Mouse (Mus musculus) liver, embryonic 11.5 days (tissue): ENCODE data around the gene Tgm5. TPM values are rescaled to one million over a fixed set of nuclear protein-coding genes. Genes with fewer than 3 reads are reported as not detected.
"Not testable (repeated sequence)": the region's sequence is repeated elsewhere in the genome, so short reads cannot be mapped to it uniquely, and the experiment has no call there.

Experiments used
- ATAC-seq: fragments of 200-750 bp; cut with Nextera tagmentation; replicated peaks from 2 replicates; pipeline ENCODE4 v1.8.0; 2017; ENCODE audit warnings: moderate number of reproducible peaks, mild to moderate bottlenecking, moderate TSS enrichment, moderate library complexity; ENCODE audit not compliant: low FRiP score
- DNase-seq: peaks from one replicate; pipeline ENCODE4 v3.0.0-alpha.2; 2017; ENCODE audit warnings: low spot score
- H3K27ac ChIP-seq: fragments of 300-500 bp; sonication (generic); 2 replicates; pipeline ENCODE4 v1.5.1; 2014; ENCODE audit warnings: mild to moderate bottlenecking, low read depth, low read length, control low read depth
- H3K27me3 ChIP-seq: fragments of 300-500 bp; sonication (generic); replicated peaks from 2 replicates; pipeline ENCODE4 v1.6.1; 2014; ENCODE audit warnings: low read length, mixed read lengths; ENCODE audit not compliant: control insufficient read depth, insufficient read depth
- H3K36me3 ChIP-seq: fragments of 300-500 bp; sonication (generic); 2 replicates; pipeline ENCODE4 v1.6.1; 2014; ENCODE audit warnings: mild to moderate bottlenecking, low read length, moderate library complexity, mixed read lengths; ENCODE audit not compliant: control insufficient read depth, insufficient read depth
- H3K4me1 ChIP-seq: fragments of 300-500 bp; sonication (generic); replicated peaks from 2 replicates; pipeline ENCODE4 v1.6.1; 2014; ENCODE audit warnings: low read length, mixed read lengths; ENCODE audit not compliant: control insufficient read depth, insufficient read depth
- H3K4me2 ChIP-seq: fragments of 300-500 bp; sonication (generic); 2 replicates; pipeline ENCODE4 v1.6.1; 2014; ENCODE audit warnings: mild to moderate bottlenecking, control low read depth, moderate library complexity
- H3K4me3 ChIP-seq: fragments of 300-500 bp; sonication (generic); 2 replicates; pipeline ENCODE4 v1.5.1; 2014; ENCODE audit warnings: low read depth, low read length, control low read depth
- H3K9ac ChIP-seq: fragments of 300-500 bp; sonication (generic); 2 replicates; pipeline ENCODE4 v1.6.1; 2014; ENCODE audit warnings: low read depth, low read length, control low read depth
- H3K9me3 ChIP-seq: fragments of 300-500 bp; sonication (generic); 2 replicates; pipeline ENCODE4 v1.6.1; 2016; ENCODE audit warnings: low read length, inconsistent platforms, mixed read lengths; ENCODE audit not compliant: control insufficient read depth
- WGBS: fragments of 180-500 bp; shearing (Covaris S2); extraction: QIAGEN DNeasy Blood & Tissue Kit; methylation state at CpG from one replicate; pipeline ENCODE4 v1.1.7; 2014; 5-methylcytosine and 5-hydroxymethylcytosine counted together
- polyA plus RNA-seq: library from polyadenylated mRNA; unstranded; fragments of >200 nt; fragmentation: Nextera tagmentation; extraction: Ambion mirVana; gene quantifications from 2 replicates; pipeline ENCODE4 v1.2.1, GENCODE M21; 2014

Gene Tgm5
- polyA plus RNA-seq, 1 experiment from 2014 or later = 0.16 TPM

GRCm38 (mm10) chr2:121061315-121061714 lies 24.3 kb downstream of the Tgm5 start:
- DNase-seq (no peak), ATAC-seq (no peak)
- Histone ChIP-seq H3K27me3 (no peaks in the 10 kb centered on the region), H3K9me3 (no peaks in the 10 kb centered on the region), H3K4me1 (no peaks in the 10 kb centered on the region), H3K27ac (no peak overlapping the region), H3K9ac (no peak overlapping the region), H3K4me3 (no peak overlapping the region), H3K36me3 (no peaks in the 10 kb centered on the region), H3K4me2 (no peak overlapping the region)
- WGBS = 71% methylated on average over 2 of the region's 2 CpGs

DNA sequence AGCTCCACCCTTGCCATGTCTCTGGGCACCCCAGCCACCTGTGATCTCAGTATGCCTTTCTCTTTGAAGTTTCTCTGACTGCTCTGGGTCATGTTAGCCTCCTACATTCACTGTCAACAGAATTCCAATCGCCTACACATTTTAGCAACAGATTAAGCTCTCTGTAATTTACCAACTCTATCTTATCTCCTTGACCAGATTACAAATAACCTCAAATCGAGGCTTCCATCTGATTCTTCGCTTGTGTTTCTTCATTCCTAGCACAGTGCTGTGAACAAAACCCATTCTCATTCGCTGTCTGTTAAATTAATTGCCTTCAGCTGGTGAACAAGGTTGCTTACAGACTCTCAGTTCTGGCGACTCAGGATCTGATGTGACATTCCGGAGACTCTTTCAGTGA lies 27.6 kb downstream of the Tgm5 start:
- 51% methylated on average over 6 of the region's 6 CpGs for WGBS

DNA sequence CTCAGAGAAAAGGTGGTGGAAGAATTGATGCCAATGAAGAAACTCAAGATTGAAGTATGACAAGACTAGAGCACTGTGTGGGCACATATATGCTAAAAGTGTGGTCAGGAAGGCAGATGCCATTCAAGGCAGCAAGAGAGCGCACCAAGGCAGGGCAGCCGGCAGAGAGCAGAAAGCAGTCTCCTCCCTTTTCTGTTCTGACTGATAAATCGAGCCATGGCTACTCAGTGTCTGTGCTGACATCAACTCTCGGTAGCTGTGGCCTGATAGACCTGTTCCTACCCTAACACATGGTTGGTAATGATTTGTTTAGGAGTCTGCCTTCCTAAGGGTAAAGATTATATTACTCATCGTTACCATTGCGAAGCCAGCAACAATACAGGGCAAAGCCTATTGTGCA lies 29.7 kb downstream of the Tgm5 start:
- peak; percentile 81 for ATAC-seq

More for the DNA sequence above, 27.6 kb downstream of the Tgm5 start:
- Histone ChIP-seq H3K9me3 (no peaks in the 10 kb centered on the region), H3K4me1 (no peaks in the 10 kb centered on the region), H3K4me2 (no peak overlapping the region), H3K36me3 (no peaks in the 10 kb centered on the region), H3K27ac (no peak overlapping the region), H3K4me3 (no peak overlapping the region), H3K27me3 (no peaks in the 10 kb centered on the region), H3K9ac (no peak overlapping the region)
- no peak for ATAC-seq
- DNase-seq = no peak

DNA sequence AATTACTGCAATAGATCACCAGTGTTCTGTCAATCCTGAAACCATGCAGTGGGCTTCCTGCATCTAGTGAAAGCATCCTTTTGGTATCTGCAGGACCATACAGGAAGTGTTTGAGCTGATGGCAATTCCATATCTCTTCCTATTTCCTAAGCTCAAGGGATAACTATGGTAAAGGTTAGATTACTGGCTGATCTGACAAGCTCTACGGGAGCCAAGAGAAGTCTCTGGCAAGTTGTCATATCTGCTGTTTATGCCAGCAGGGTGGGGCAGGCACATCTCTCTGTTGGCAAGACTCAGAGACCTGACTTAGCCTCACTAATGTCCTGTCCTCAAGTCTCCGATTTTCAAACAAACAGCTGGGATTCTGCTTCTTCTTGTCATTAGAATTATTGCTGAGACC lies 31.6 kb downstream of the Tgm5 start:
- DNase-seq (no peak), ATAC-seq (no peak)
- Histone ChIP-seq H3K27me3 (no peaks in the 10 kb centered on the region), H3K9me3 (no peaks in the 10 kb centered on the region), H3K9ac (no peak overlapping the region), H3K4me3 (no peak overlapping the region), H3K4me1 (no peaks in the 10 kb centered on the region), H3K4me2 (no peak overlapping the region), H3K36me3 (no peaks in the 10 kb centered on the region), H3K27ac (no peak overlapping the region)
- WGBS = 38% methylated on average over 2 of the region's 2 CpGs

More for the DNA sequence above, 29.7 kb downstream of the Tgm5 start:
- no peak overlapping the region for H3K9ac ChIP-seq
- H3K27ac ChIP-seq = no peak overlapping the region
- no peaks in the 10 kb centered on the region for H3K9me3 ChIP-seq
- DNase-seq = no peak
- H3K4me3 ChIP-seq = no peak overlapping the region
- 59% methylated on average over 6 of the region's 6 CpGs for WGBS
- no peaks in the 10 kb centered on the region for H3K27me3 ChIP-seq
- H3K4me2 ChIP-seq = no peak overlapping the region
- H3K36me3 ChIP-seq = no peaks in the 10 kb centered on the region
- no peaks in the 10 kb centered on the region for H3K4me1 ChIP-seq

GRCm38 (mm10) chr2:121052176-121052575 lies 33.5 kb downstream of the Tgm5 start:
- 85% methylated on average over 5 of the region's 5 CpGs for WGBS
- DNase-seq = no peak
- ATAC-seq = no peak
- Histone ChIP-seq H3K4me3 (no peak overlapping the region), H3K36me3 (no peaks in the 10 kb centered on the region), H3K27ac (no peak overlapping the region), H3K9me3 (no peaks in the 10 kb centered on the region), H3K4me1 (no peaks in the 10 kb centered on the region), H3K27me3 (no peaks in the 10 kb centered on the region), H3K9ac (no peak overlapping the region), H3K4me2 (no peak overlapping the region)

- no peak for DNase-seq
- no peak overlapping the region for H3K27ac ChIP-seq
- no peaks in the 10 kb centered on the region for H3K36me3 ChIP-seq
- H3K4me2 ChIP-seq = no peak overlapping the region
- H3K9me3 ChIP-seq = no peaks in the 10 kb centered on the region
- no peak overlapping the region for H3K4me3 ChIP-seq
- H3K27me3 ChIP-seq = no peaks in the 10 kb centered on the region
- no peak for ATAC-seq
- H3K4me1 ChIP-seq = no peaks in the 10 kb centered on the region
- WGBS = 82% methylated on average over 4 of the region's 4 CpGs
- H3K9ac ChIP-seq = no peak overlapping the region
Measured at GRCm38 (mm10) chr2:121045653-121046052, 40.0 kb downstream of the Tgm5 start.

DNA sequence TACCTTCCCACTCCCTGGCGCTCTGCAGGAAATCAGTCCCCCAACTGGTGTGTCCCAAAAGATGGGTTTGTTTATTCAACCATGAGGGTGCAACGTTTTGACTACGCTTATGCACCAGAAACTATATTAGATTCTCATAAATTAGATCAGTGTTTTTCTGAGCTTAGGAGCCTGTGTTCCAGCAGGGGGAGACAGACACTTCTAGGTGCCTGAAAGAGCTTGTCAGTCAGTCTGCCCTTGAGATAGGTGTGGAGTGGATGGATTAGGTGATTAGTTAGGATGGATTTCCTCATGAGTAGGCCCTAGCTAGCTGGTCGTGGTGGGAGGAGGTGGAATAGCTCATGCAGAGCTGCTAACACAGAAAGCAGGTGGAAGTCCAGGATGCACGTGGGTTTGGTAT lies 44.5 kb downstream of the Tgm5 start:
- ATAC-seq (no peak), DNase-seq (no peak)
- 42% methylated on average over 5 of the region's 5 CpGs for WGBS
- Histone ChIP-seq H3K9ac (no peak overlapping the region), H3K36me3 (no peaks in the 10 kb centered on the region), H3K4me1 (no peaks in the 10 kb centered on the region; the same call in 1 of the 2 replicates), H3K4me3 (no peak overlapping the region), H3K27ac (no peak overlapping the region), H3K9me3 (no peaks in the 10 kb centered on the region), H3K4me2 (no peak overlapping the region), H3K27me3 (no peaks in the 10 kb centered on the region)

DNA sequence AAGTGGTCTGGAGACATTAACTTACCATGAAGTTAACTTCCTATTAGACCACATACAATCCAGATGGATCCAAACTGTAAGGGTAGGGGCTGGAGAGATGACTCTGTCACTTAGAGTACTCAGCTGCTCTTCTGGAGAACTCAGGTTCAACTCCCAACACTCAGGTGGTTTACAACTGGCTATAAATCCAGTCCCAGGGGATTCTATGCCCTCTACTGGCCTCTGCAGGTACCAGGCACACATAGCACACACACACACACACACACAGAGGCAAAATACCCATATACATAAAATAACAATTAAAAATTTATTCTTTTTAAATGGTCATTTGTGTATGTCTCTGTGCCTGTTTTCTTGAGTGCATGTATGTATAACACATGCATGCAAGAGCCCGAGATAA lies 46.3 kb downstream of the Tgm5 start:
- ATAC-seq (no peak), DNase-seq (no peak)
- WGBS = 87% methylated on average over 1 of the region's 1 CpGs
- no peak overlapping the region for H3K9ac ChIP-seq
- no peaks in the 10 kb centered on the region; the same call in 1 of the 2 replicates for H3K4me1 ChIP-seq
- no peak overlapping the region for H3K4me3 ChIP-seq
- H3K9me3 ChIP-seq = no peaks in the 10 kb centered on the region
- no peaks in the 10 kb centered on the region for H3K36me3 ChIP-seq
- no peaks in the 10 kb centered on the region for H3K27me3 ChIP-seq
- no peak overlapping the region for H3K4me2 ChIP-seq
- H3K27ac ChIP-seq = no peak overlapping the region

GRCm38 (mm10) chr2:121038851-121039250 lies 46.8 kb downstream of the Tgm5 start:
- H3K4me3 ChIP-seq, H3K4me1 ChIP-seq, H3K4me2 ChIP-seq, H3K9me3 ChIP-seq, H3K27ac ChIP-seq, ATAC-seq, H3K9ac ChIP-seq, H3K36me3 ChIP-seq, H3K27me3 ChIP-seq, DNase-seq: not testable (repeated sequence)
- WGBS = 94% methylated on average over 1 of the region's 1 CpGs
